Mouse (Mus musculus) heart, postnatal 0 days (tissue): ENCODE results near the gene Snx32.
"Not testable (repeated sequence)": the region's sequence is repeated elsewhere in the genome, so short reads cannot be mapped to it uniquely, and the experiment has no call there.

ENCODE experiments used
- CTCF ChIP-seq: IDR thresholded peaks from 2 replicates; pipeline ENCODE4 v1.5.1; 2016; ENCODE audit warnings: antibody characterized with exemption, control low read depth, low read depth
- EP300 ChIP-seq: IDR thresholded peaks from 2 replicates; pipeline ENCODE4 v1.6.1; 2016; ENCODE audit warnings: antibody characterized with exemption, low read depth

DNA sequence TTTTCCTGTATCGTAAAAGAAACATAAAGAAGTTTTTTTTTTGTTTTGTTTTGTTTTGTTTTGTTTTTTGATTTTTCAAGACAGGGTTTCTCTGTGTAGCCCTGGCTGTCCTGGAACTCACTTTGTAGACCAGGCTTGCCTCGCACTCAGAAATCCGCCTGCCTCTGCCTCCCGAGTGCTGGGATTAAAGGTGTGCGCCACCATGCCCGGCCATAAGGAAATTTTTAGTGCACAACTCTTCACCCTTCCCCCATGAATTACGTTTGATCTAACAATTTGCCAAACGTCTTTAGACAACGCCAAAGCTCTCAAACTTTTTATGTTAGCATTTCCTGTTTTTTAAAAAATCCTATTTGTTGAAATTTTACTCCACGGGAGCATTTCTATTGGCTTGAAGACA is 20.6 kb downstream of the Snx32 start:
- not testable (repeated sequence) for TF ChIP-seq CTCF, EP300
